Mouse (Mus musculus) neutrophil, adult 5-6 weeks (primary cell): Measurements from ENCODE around the gene Grm4. TPM values are rescaled to one million over a fixed set of nuclear protein-coding genes. Genes with fewer than 3 reads are reported as not detected.

Experiments
- ATAC-seq: fragments of 151-379, 151-347 bp; 2 replicates; pipeline ENCODE4 v1.8.0; 2017; ENCODE audit warnings: mild to moderate bottlenecking, moderate TSS enrichment; ENCODE audit not compliant: insufficient number of reproducible peaks, poor library complexity, low FRiP score, severe bottlenecking; ENCODE audit errors: extremely low read depth
- total RNA-seq: library from RNA; stranded (forward); fragments of 200-1000 nt; gene quantifications from 2 replicates; pipeline ENCODE4 v1.2.3, GENCODE M21; 2017

Grm4 gene
- total RNA-seq, 1 experiment from 2014 or later, result not detected

DNA sequence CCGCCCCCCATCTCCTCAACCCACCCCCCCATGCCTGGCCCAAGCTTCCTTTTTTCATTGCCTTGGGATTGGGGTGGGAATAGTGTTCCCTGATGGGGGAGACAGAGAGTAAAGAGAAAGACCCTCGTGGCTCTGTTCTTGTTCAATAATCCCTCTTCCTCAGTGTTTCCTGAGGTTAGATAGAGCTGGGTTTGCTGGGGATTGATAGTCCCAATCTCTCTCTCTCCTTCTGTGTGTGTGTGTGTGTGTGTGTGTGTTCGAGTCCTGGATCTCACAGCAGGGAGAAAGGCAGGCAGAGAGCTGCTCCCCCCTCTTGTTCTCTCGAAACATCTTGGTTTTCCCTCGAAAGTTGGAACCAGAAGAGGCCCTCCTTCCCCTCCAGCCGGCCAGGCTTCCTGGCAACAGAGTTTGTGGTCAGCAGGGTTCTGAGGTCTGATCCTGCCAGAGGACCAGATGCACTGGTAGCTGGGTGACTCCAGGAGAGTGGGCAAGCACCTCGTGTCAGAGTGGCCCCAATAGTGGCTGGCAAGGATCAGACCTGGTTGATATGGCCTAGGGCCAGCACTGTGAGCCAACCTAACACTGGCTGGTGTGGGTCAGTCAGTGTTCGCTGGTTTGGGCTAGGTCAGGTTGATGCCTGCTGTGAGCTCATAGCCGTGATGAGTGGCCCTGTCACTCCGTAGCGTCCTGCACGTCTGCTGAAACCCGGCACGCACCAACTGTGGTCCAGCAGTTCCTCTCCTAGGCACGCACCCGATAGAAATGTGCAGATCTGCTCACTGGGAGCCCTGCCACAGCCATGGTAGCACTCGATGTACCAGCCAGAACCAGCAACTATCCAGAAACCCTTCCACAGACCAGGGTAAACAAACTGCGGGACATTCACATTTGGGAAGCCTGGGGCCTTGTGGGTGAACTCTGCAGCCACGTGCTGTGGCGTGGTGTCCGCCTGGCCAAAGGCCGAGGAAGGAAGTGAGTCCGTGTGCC lies 31.3 kb upstream of the Grm4 start:
- no peak for ATAC-seq

DNA sequence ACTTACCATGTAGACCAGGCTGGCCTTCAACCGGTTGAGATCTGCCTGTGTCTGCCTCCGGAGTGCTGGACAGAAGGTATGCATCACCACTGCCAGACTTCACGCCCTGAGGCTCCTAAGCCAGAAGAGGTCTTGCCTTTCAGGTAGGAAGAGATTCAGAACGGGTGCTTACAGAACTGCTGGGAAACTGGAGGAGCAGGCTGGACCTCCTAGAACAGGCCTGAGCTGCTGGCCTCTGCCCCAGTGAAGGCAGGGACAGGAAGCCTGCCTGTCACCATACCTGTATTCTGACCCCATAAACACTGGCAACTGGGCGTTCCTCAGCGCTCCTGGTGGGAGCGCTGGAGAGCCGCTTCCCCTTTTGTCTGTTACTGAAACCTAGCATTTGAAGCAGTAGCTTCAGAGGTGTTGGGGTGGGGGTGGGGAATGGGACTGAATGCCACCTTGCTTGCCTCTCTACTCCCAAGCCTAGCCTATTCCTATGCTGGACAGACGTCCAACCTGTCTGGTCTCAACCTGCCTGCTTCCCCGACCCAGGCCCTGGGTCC lies 30.3 kb upstream of the Grm4 start:
- ATAC-seq, result no peak

DNA sequence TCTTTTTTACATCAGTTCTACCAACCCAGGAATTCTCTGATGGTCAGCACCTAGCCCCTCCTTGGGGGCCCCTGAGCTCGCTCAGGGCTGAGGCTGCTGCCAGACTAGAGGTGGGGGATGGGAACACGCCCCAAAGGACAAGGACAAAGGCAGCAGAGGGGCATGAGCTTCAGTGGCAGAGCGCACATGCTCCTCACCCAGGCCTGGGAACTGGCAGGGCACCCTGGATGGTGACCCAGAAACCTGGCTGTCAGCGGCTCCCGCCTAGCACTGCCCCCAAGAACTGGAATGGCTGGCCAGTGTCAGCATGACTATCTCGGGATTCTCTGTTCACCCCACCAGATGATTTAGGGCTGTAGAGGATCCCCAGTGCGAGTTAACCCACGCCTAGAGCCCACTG lies 28.0 kb upstream of the Grm4 start:
- ATAC-seq, result no peak

DNA sequence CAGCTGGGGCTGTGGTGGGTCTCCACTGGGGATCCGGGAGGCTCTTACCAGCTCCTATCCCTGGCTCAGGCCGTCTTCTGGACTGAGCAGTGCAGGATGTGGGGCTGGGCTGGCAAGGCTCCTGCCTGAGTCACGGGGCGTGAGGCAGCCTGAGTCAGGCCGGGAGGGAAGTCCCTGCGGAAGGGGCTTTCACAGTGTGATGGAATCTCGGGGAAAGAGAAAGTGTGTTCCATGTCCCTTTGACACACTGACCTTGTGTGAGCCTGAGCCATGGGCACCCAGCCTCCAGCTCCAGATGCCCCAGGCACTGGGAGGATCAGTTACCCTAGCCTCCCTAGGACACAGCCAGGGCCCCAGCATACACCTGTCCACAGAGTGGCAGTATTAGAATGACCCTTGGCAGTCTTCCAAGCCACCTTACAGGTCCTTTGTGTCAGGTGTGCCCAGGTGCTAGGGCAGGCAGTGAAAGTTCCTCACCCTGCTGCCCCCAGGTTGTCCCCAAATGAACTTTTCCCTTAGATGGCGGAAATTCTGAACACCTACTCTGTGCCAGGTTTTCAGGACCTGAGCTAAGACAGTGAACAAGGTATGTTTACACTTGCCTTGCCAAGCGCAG lies 26.2 kb upstream of the Grm4 start:
- ATAC-seq, result no peak

DNA sequence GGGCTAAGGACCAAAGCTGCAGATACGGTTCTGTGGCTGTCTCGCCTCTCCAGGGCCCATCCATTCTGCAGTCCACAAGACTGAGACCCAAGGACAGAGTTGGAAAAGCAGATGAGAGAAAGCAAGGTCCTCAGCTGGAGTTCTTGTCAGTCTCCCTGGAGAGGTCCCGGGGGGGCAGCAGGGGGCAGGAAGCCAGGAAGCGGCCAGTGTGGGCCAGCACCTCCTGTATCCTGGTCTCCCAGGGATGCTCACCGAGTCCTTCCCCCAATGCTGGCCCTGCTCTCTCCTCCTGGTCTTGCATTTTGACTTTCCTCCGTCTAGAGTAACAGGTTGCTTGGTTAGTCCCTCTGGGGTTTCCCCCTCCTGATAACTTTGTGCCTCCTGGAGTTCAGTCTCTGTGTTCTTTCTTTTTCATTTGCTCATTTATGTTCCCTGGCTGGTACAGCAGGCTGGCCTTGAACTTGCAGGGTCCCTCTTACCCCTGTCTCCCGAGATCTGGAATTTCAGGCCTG lies 25.4 kb upstream of the Grm4 start:
- no peak for ATAC-seq

DNA sequence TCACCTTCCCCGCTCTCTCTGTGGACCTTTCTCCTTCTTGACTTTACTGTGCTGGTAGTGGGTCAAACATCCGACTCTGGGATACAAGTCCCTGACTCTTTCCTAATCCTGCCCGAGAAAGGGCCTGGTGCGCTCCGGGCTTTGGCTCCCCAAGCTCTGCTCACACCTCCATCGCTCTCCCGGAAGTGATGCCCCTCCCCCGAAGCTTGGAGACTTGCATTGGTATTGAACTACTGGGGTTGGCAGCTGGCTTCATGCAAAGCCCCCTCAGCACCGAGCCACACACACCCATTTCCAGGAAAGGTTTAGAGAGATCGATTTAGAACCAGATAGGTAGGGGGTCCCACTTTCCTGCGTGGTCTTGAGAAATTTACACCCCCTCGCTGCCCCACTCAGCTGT lies 24.8 kb upstream of the Grm4 start:
- ATAC-seq, result no peak

DNA sequence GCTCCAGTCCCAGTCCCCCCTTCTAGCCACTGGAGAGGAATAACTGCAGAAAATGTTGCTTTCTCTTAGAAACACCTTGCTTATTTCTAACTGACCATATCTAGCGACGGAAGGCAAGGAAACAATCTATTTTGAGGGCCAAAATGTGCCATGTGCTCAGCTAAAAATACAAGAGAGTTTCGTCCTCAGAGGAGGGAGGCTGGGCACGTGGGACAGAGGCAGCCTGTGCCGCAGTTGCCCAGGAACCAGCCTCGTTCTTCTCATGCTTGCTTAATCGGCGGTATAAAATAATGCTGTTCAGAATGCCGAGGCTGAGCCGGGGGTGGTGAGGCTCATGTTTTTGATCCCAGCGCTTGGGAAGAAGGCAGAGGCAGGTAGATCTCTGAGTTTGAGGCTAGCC lies 23.3 kb upstream of the Grm4 start:
- ATAC-seq, result no peak

DNA sequence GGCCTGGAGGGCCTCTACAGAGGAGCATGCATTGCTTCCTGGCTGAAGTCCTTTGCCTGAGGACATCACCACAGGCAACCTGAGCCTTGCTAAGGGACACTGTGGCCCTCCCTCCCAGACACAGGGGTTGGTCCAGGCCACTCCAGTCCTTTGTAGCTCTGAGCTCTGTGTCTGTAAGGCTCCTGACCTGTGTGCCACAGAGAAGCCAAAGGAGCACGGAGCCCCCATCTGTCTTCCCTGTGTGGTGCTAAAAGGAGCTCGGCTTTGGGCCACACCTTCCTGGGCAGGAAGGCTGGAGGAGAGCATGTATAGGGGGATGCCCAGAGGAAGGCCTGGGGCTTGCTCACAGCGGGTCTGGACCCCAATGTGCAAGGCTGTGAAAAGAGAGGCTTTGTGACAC lies 20.8 kb upstream of the Grm4 start:
- no peak for ATAC-seq

DNA sequence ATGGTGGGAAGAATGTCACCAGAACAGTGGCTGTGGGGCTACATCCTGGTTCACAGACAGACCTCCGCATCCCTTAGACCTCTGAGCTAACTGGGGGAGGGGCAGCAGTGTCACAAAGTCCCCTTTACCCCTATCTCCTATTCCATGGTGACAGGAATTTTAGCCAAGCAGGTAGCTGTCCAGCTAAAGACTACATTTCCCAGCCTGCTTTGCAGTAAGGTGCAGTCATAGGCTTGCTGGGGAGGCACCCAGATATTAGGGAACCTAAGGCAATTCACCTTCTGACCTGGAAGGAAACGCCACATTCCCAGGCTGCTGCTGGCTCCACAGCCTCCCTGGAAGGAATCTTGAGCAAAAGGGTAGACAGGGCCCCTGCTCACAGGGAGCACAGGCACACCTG lies 20.1 kb upstream of the Grm4 start:
- no peak for ATAC-seq

DNA sequence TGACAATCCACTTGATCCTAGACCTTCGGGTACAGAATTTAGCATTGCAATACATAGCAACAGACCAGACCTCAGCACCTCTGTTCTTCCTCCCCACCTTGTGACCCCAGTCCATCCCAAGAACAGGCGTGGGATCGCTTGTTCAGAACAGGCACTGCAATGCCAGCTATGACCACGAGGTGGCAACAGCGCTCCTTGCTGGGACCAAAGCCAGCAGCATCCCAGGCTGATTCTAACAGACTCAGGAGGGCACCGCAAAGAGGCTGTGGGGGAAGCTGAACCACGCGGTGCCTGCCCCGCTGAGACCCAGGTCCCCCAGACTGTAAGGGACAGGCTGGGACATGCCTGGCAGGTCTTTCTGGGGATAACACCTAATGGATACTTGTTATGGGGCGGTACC lies 13.5 kb upstream of the Grm4 start:
- ATAC-seq, result peak; percentile 94

DNA sequence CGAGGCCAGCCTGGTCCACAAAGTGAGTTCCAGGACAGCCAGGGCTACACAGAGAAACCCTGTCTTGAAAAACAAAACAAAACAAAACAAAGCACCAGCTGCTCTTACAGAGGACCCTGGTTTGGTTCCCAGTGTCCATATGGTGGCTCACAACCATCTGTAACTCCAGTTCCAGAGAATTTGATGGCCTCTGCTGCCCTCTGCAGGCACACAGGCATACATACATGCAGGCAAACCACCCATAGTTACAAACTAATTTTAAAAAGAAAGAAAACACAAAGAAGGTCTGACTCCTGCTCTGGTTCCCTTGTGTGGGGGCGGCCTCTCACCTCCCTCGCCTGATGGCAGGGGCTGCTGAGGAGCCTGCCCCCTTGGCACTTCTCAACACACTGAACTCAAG lies 12.2 kb upstream of the Grm4 start:
- ATAC-seq, result no peak

DNA sequence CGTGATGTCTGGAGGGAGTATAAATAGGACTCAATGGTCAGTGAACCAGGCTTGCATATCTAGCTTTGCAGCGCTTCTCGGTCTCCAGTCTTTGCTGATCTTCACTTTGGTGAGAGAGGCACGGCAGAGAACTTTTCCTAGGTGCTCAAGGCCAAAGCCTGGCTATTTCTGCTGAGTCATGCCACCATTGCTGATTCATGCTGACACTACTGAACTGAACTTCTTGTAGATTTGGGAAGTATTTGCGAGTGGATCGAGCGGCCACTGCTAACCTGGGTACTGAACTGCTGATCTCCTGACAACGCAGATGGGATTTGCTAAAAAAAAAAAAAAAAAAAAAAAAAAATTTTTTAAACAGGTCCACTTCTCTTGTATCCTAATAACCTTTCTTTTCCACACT lies 10.9 kb upstream of the Grm4 start:
- ATAC-seq, result no peak

DNA sequence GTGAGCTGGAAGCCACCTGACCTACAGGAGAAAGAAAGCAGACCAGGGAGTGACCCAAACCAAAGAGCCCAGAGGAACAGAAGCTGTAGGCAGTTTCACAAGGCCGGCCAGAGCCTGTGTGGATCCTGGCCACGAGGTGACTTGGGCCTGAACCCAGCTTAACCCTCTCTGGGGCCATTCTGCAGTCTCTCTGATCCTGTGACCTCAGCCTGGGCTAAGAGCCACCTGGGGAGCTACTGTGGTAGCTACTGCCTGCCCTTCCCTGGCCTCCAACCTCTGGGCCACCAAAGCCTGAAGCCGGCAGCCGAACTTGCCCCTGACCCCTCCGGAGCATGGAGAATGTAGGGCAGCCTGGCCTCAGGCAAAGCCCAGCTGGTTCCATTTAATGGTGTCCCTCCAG lies 7.6 kb upstream of the Grm4 start:
- ATAC-seq, result no peak

DNA sequence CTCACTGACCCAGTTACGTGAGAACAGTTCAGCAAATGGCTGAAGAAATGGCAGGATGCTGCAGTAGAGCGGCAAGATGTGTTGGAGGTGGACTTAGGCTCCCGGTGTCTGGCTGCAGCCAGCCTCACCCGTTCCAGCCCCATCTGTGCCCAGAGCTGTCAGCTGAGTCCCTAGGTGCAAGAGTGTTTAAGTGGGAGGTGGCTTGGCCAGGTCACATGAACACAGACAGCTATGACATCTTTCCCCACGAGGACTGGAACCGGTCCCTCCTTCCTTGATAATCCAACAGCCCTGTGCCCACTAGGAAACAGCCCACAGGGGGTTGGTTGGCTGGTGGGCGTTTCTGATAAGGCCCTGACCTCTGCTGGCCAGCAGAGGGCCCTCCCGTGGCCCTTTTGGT lies 6.8 kb upstream of the Grm4 start:
- no peak for ATAC-seq

DNA sequence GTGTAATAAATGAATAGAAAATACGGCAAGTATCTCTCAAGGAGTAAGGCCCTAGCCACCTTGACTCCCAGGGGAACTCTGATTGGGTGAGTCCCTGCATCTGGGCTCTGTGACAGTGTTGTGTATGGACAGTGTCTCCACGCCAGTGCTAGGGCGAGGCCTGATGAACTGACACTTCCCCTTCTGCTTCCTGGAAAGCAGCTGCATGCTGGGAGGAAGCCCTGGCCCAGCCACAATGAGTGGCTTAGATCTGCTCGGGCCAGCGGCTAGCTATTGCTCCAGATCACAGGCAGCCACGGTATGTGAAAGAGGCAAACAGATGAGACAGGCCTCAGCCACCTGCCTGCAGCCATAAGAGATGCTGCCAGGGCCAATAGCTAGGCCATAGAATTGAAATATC lies 6.0 kb upstream of the Grm4 start:
- peak; percentile 69 for ATAC-seq

DNA sequence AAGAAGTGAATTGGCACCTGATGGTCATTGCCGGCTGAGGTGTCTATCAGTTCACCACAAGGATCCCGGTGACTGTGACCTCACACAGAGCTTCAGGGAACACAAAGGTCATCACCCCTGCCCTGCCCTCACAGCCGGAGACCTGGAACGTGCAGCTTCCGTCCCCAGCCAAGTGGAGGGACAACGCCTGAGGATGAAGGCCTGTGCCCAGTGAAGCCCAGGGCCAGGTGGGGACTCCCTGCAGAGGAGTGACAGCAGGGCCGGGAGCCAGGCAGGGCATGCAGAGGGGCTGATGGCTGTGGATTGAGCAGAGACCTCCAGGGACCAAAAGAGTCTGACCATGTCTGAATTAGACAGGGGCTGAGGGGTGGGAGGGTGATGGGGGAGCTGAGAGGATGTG lies 1.9 kb upstream of the Grm4 start:
- ATAC-seq, result no peak

DNA sequence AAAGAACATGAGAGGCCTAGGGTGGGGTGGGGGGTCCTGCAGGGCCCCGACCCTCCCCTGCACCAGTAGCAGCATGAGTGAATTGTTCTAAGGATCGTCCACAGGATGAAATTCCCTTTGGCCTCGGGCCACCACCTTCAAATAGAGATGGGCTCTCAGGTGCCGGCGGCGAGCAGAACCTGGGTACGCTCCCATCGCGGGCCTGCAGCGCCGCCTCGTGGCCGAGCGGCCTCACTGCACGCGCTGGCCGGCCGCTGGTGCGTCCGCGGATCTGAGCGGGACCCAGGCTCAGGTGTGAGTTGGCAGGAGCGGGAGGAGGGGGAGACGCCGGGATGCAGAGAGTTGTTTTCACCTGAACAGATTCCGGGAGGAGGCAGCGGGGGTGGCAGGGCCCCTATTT lies 646 bp downstream of the Grm4 start:
- no peak for ATAC-seq

DNA sequence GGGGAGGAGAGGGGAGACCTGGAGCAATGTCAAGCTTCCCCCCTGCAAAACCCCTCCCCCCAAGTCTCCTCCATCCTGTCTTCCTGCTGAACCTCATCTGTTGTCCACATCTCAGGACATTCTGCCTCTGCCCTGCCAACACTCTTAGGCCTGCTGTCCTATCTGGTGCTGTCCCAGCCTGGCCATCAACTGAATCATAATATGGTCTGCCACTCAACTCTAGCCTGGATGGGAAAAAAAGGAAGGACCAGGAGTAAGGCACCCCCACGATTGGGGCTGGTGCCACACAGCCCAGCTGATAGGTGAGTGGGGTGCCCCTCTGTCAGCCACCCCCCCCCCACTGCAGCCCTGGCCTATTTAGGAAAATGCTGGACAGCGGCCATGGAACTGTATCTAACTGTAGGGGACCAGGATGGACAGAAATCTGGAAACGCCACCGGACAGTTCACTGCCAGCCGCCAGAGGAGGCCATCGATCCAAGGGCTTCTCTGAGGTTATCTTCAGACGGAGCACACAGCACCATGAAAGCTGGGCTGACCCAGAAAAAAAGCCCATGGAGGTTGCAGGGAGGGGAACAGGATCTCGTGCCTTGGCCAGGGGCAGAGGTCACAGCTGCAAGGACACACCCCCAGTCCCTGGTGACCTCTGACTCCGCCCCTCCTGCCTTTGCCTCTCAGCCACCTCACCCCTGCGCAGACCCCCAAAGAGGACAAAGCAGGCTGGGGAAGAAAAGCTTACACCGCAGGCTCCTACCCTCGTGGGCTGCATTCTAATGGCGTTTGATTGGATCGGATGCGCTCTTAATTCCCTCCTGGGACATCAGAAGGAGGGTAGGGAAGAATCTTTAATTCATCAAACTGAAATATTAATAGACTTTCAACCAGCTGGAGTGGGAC lies 2.3 kb downstream of the Grm4 start:
- no peak for ATAC-seq

DNA sequence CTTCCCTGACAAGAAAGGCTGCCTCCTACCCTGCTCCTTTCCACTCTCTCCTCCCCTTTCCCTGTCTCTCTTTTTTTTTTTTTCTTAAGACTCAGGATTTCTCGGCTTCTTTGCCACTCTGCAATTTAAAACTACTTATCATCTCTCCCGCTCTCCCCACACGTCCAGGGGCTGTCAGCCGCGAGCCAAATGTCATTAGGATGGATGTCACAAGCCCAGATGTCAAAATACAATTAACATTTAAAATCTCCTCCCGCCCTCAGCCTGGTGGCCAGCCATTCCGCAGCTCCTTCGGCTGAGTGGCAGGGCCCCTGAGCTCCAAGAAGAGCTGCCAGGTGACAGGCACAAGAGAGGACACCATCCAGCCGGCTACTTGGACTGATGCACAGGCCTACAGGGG lies 2.9 kb downstream of the Grm4 start:
- ATAC-seq, result no peak
